10 mouse cellular contexts compared by ENCODE assay signal in genomic region chr2:118536111-118536510, GRCm38 (mm10). TPM values are rescaled to one million over a fixed set of nuclear protein-coding genes. Genes with fewer than 3 reads are reported as not detected.
A peak's percentile ranks its signal among the peaks of the same experiment; 100 is the strongest.
DNase-seq lines count a peak whose midpoint lies in the region; ATAC-seq and TF ChIP-seq lines count a peak whose summit lies in the region.
"Had no signal": no experiment of that assay in that cellular context is flagged by ENCODE, and none has a peak within 500 bp of the region (broad histone marks: within the 10 kb centered on the region; RNA-seq: fewer than 3 reads in every experiment).

No protein-coding gene starts in this region.

- no peak for TF ChIP-seq CTCF in intestine, postnatal 0 days (IDR thresholded peaks at IDR 0.05; ENCODE audit: low read depth)

- H3K27ac ChIP-seq in intestine, embryonic 14.5 days (ENCODE audit: low read depth) = peak overlapping the region; percentile 48
- H3K27ac ChIP-seq in intestine, postnatal 0 days (ENCODE audit: low read depth, low read length) = no peak overlapping the region
- H3K27ac ChIP-seq in embryonic facial prominence, embryonic 12.5 days = peak overlapping the region; percentile 6; the same call in 1 of the 2 replicates
- H3K27ac ChIP-seq in limb, embryonic 12.5 days = 0 out of 2 replicates have a peak overlapping the region, but pooled peaks have one; percentile 25

- peaks cover 59% of the 10 kb centered on the region for H3K4me1 ChIP-seq in intestine, embryonic 14.5 days (replicated peaks; ENCODE audit: control insufficient read depth, insufficient read depth, low read length)
- H3K4me1 ChIP-seq in intestine, postnatal 0 days (replicated peaks; ENCODE audit: control insufficient read depth, insufficient read depth, low read length) = peaks cover 8% of the 10 kb centered on the region; the same call in 1 of the 2 replicates
- H3K4me1 ChIP-seq in embryonic facial prominence, embryonic 12.5 days = peaks cover 65% of the 10 kb centered on the region
- H3K4me1 ChIP-seq in limb, embryonic 12.5 days (replicated peaks) = peaks cover 59% of the 10 kb centered on the region

- H3K4me2 ChIP-seq in intestine, embryonic 14.5 days (ENCODE audit: low read length) = no peak overlapping the region
- no peak overlapping the region for H3K4me2 ChIP-seq in intestine, postnatal 0 days (replicated peaks; ENCODE audit: low read depth)
- H3K4me2 ChIP-seq in embryonic facial prominence, embryonic 12.5 days (replicated peaks) = no peak overlapping the region
- no peak overlapping the region for H3K4me2 ChIP-seq in limb, embryonic 12.5 days

- no peak overlapping the region for H3K4me3 ChIP-seq in intestine, embryonic 14.5 days (ENCODE audit: low read depth, low read length)
- no peak overlapping the region for H3K4me3 ChIP-seq in intestine, postnatal 0 days (ENCODE audit: low read depth, low read length)
- H3K4me3 ChIP-seq in embryonic facial prominence, embryonic 12.5 days = no peak overlapping the region
- no peak overlapping the region for H3K4me3 ChIP-seq in limb, embryonic 12.5 days (replicated peaks)

- no peak for ATAC-seq in cerebellum, adult (ENCODE audit: insufficient number of reproducible peaks, low FRiP score, low TSS enrichment)
- ATAC-seq in intestine, embryonic 14.5 days (replicated peaks; ENCODE audit: low FRiP score, low TSS enrichment, low read depth) = no peak
- no peak for ATAC-seq in intestine, postnatal 0 days
- ATAC-seq in embryonic facial prominence, embryonic 12.5 days (ENCODE audit: insufficient number of reproducible peaks, insufficient read depth, low FRiP score, low TSS enrichment) = no peak
- ATAC-seq in limb, embryonic 12.5 days (ENCODE audit: insufficient number of reproducible peaks, insufficient read depth, low FRiP score, low TSS enrichment, low read depth) = no peak
- ATAC-seq: inflammation-experienced regulatory T-cells, adult 6 months had no signal

- no peaks in the 10 kb centered on the region for H3K27me3 ChIP-seq in intestine, embryonic 14.5 days (replicated peaks; ENCODE audit: control insufficient read depth, insufficient read depth, low read length)
- no peaks in the 10 kb centered on the region for H3K27me3 ChIP-seq in intestine, postnatal 0 days (replicated peaks; ENCODE audit: control insufficient read depth, insufficient read depth, low read length)
- no peaks in the 10 kb centered on the region for H3K27me3 ChIP-seq in embryonic facial prominence, embryonic 12.5 days
- H3K27me3 ChIP-seq in limb, embryonic 12.5 days = no peaks in the 10 kb centered on the region

- H3K9me3 ChIP-seq in intestine, embryonic 14.5 days (ENCODE audit: control insufficient read depth, low read length) = no peaks in the 10 kb centered on the region
- no peaks in the 10 kb centered on the region for H3K9me3 ChIP-seq in intestine, postnatal 0 days (ENCODE audit: control insufficient read depth)
- H3K9me3 ChIP-seq in embryonic facial prominence, embryonic 12.5 days = no peaks in the 10 kb centered on the region
- H3K9me3 ChIP-seq in limb, embryonic 12.5 days = no peaks in the 10 kb centered on the region

- DNase-seq in cerebellum, adult 9-10 months = peak; percentile 40
- DNase-seq in intestine, embryonic 14.5 days (ENCODE audit: low spot score) = no peak
- no peak for DNase-seq in thymus, postnatal 36 days
- DNase-seq in testis, postnatal 14 days (ENCODE audit: low spot score) = no peak
- DNase-seq: thymus, postnatal 25 days had no signal

- no peak overlapping the region for H3K9ac ChIP-seq in intestine, embryonic 14.5 days (ENCODE audit: low read length)
- no peak overlapping the region for H3K9ac ChIP-seq in intestine, postnatal 0 days (ENCODE audit: low read depth, low read length)
- H3K9ac ChIP-seq in embryonic facial prominence, embryonic 12.5 days = no peak overlapping the region
- no peak overlapping the region for H3K9ac ChIP-seq in limb, embryonic 12.5 days (replicated peaks)

- WGBS in intestine, embryonic 14.5 days = 63% methylated on average over 6 of the region's 6 CpGs
- 65% methylated on average over 6 of the region's 6 CpGs for WGBS in intestine, postnatal 0 days
- WGBS in embryonic facial prominence, embryonic 12.5 days = 77% methylated on average over 6 of the region's 6 CpGs
- WGBS in limb, embryonic 12.5 days = 82% methylated on average over 6 of the region's 6 CpGs

- peaks cover 25% of the 10 kb centered on the region for H3K36me3 ChIP-seq in intestine, embryonic 14.5 days (ENCODE audit: control insufficient read depth, insufficient read depth, low read length)
- H3K36me3 ChIP-seq in intestine, postnatal 0 days (ENCODE audit: control insufficient read depth, insufficient read depth) = peaks cover 9% of the 10 kb centered on the region; the same call in 1 of the 2 replicates
- peaks cover 24% of the 10 kb centered on the region; the same call in 1 of the 2 replicates for H3K36me3 ChIP-seq in embryonic facial prominence, embryonic 12.5 days
- peaks cover 32% of the 10 kb centered on the region for H3K36me3 ChIP-seq in limb, embryonic 12.5 days

RNA-seq across cellular contexts. Expression of gene Bmf, which starts 13.4 kb away (rescaled TPM):
- polyA plus RNA-seq in intestine, embryonic 14.5 days (2014; fragmentation: Nextera tagmentation; extraction: Ambion mirVana) = 4.9 and 5.0 TPM in 2 replicates
- polyA plus RNA-seq in intestine, postnatal 0 days (2015; fragmentation: Nextera tagmentation; extraction: Ambion mirVana) = 1.4 and 1.7 TPM in 2 replicates
- 6.6 and 7.1 TPM in 2 replicates for polyA plus RNA-seq in embryonic facial prominence, embryonic 12.5 days (2016; fragmentation: Nextera tagmentation; extraction: Ambion mirVana)
- 4.8 and 7.1 TPM in 2 replicates for polyA plus RNA-seq in limb, embryonic 12.5 days (2016; fragmentation: Nextera tagmentation; extraction: Ambion mirVana)

RNA-seq across cellular contexts. Expression of gene Srp14, which starts 56.6 kb away (rescaled TPM):
- polyA plus RNA-seq in intestine, embryonic 14.5 days (2014; fragmentation: Nextera tagmentation; extraction: Ambion mirVana) = 203 and 215 TPM in 2 replicates
- 164 and 168 TPM in 2 replicates for polyA plus RNA-seq in intestine, postnatal 0 days (2015; fragmentation: Nextera tagmentation; extraction: Ambion mirVana)
- 239 and 256 TPM in 2 replicates for polyA plus RNA-seq in embryonic facial prominence, embryonic 12.5 days (2016; fragmentation: Nextera tagmentation; extraction: Ambion mirVana)
- 223 and 232 TPM in 2 replicates for polyA plus RNA-seq in limb, embryonic 12.5 days (2016; fragmentation: Nextera tagmentation; extraction: Ambion mirVana)
